Mouse (Mus musculus) forebrain, embryonic 13.5 days (tissue): Measurements from ENCODE around the gene Lpp. TPM values are rescaled to one million over a fixed set of nuclear protein-coding genes. Genes with fewer than 3 reads are reported as not detected.

Experiments used
- ATAC-seq: fragments of 200-750 bp; cut with Nextera tagmentation; 2 replicates; pipeline ENCODE4 v1.8.0; 2017
- H3K27ac ChIP-seq: fragments of 300-500 bp; sonication (generic); 2 replicates; pipeline ENCODE4 v1.5.1; 2015; ENCODE audit warnings: inconsistent platforms, mild to moderate bottlenecking, moderate library complexity
- H3K27me3 ChIP-seq: fragments of 300-500 bp; sonication (generic); 2 replicates; pipeline ENCODE4 v1.6.1; 2015; ENCODE audit warnings: mild to moderate bottlenecking, inconsistent platforms
- H3K36me3 ChIP-seq: fragments of 300-500 bp; sonication (generic); 2 replicates; pipeline ENCODE4 v1.6.1; 2015; ENCODE audit warnings: mild to moderate bottlenecking, inconsistent platforms; ENCODE audit not compliant: poor library complexity, severe bottlenecking
- H3K4me1 ChIP-seq: fragments of 300-500 bp; sonication (generic); 2 replicates; pipeline ENCODE4 v1.6.1; 2015; ENCODE audit warnings: inconsistent platforms
- H3K4me2 ChIP-seq: fragments of 300-500 bp; sonication (generic); 2 replicates; pipeline ENCODE4 v1.6.1; 2015; ENCODE audit warnings: inconsistent platforms, mild to moderate bottlenecking, moderate library complexity
- H3K4me3 ChIP-seq: fragments of 300-500 bp; sonication (generic); 2 replicates; pipeline ENCODE4 v1.5.1; 2015; ENCODE audit warnings: mild to moderate bottlenecking, inconsistent platforms
- H3K9ac ChIP-seq: fragments of 300-500 bp; sonication (generic); 2 replicates; pipeline ENCODE4 v1.6.1; 2015; ENCODE audit warnings: mild to moderate bottlenecking, inconsistent platforms
- H3K9me3 ChIP-seq: fragments of 300-500 bp; sonication (generic); replicated peaks from 2 replicates; pipeline ENCODE4 v1.6.1; 2016; ENCODE audit warnings: inconsistent platforms
- WGBS: fragments of 180-500 bp; shearing (Covaris S2); methylation state at CpG from one replicate; pipeline ENCODE4 v1.1.7; 2015; 5-methylcytosine and 5-hydroxymethylcytosine counted together
- polyA plus RNA-seq: library from polyadenylated mRNA; unstranded; fragments of >200 nt; fragmentation: Nextera tagmentation; extraction: Ambion mirVana; gene quantifications from 2 replicates; pipeline ENCODE4 v1.2.1, GENCODE M21; 2015

Lpp gene
- polyA plus RNA-seq, 1 experiment from 2014 or later = 9.4 TPM

GRCm38 (mm10) chr16:24402801-24403200 is 9.5 kb downstream of the Lpp start:
- no peaks in the 10 kb centered on the region for H3K27me3 ChIP-seq
- no peak overlapping the region for H3K27ac ChIP-seq
- peaks cover 11% of the 10 kb centered on the region; the same call in 1 of the 2 replicates for H3K36me3 ChIP-seq
- 90% methylated on average over 4 of the region's 4 CpGs for WGBS
- H3K4me1 ChIP-seq = no peaks in the 10 kb centered on the region
- peaks cover 8% of the 10 kb centered on the region; the same call in 1 of the 2 replicates for H3K9me3 ChIP-seq
- no peak overlapping the region for H3K9ac ChIP-seq
- ATAC-seq = no peak
- H3K4me2 ChIP-seq = no peak overlapping the region
- no peak overlapping the region for H3K4me3 ChIP-seq

GRCm38 (mm10) chr16:24403733-24404380 is 10.6 kb downstream of the Lpp start:
- Histone ChIP-seq H3K4me1 (no peaks in the 10 kb centered on the region), H3K9ac (no peak overlapping the region), H3K4me2 (no peak overlapping the region), H3K36me3 (peaks cover 11% of the 10 kb centered on the region; the same call in 1 of the 2 replicates), H3K9me3 (peaks cover 8% of the 10 kb centered on the region; the same call in 1 of the 2 replicates), H3K27ac (no peak overlapping the region), H3K27me3 (no peaks in the 10 kb centered on the region), H3K4me3 (no peak overlapping the region)
- WGBS = 94% methylated on average over 8 of the region's 8 CpGs
- ATAC-seq = no peak

- Histone ChIP-seq H3K27me3 (no peaks in the 10 kb centered on the region), H3K4me2 (no peak overlapping the region), H3K4me1 (no peaks in the 10 kb centered on the region), H3K9ac (no peak overlapping the region), H3K4me3 (no peak overlapping the region), H3K36me3 (peaks cover 11% of the 10 kb centered on the region; the same call in 1 of the 2 replicates), H3K9me3 (peaks cover 8% of the 10 kb centered on the region; the same call in 1 of the 2 replicates), H3K27ac (no peak overlapping the region)
- no peak for ATAC-seq
- WGBS = 93% methylated on average over 2 of the region's 2 CpGs
Observed at GRCm38 (mm10) chr16:24406521-24406920, 13.2 kb downstream of the Lpp start.

- no peak for ATAC-seq
- H3K27ac ChIP-seq = no peak overlapping the region
- peaks cover 4% of the 10 kb centered on the region; the same call in 1 of the 2 replicates for H3K9me3 ChIP-seq
- H3K9ac ChIP-seq = no peak overlapping the region
- H3K4me1 ChIP-seq = no peaks in the 10 kb centered on the region
- 0 out of 2 replicates have a peak, but pooled peaks cover 3% of the 10 kb centered on the region for H3K36me3 ChIP-seq
- no peak overlapping the region for H3K4me2 ChIP-seq
- H3K27me3 ChIP-seq = no peaks in the 10 kb centered on the region
- WGBS = 89% methylated on average over 6 of the region's 6 CpGs
- no peak overlapping the region for H3K4me3 ChIP-seq
Observed at GRCm38 (mm10) chr16:24411281-24411680, 18.0 kb downstream of the Lpp start.

GRCm38 (mm10) chr16:24412193-24412592 is 18.9 kb downstream of the Lpp start:
- no peak overlapping the region for H3K4me2 ChIP-seq
- H3K9ac ChIP-seq = no peak overlapping the region
- ATAC-seq = no peak
- H3K4me1 ChIP-seq = no peaks in the 10 kb centered on the region
- 90% methylated on average over 5 of the region's 5 CpGs for WGBS
- H3K27ac ChIP-seq = no peak overlapping the region
- H3K9me3 ChIP-seq = no peaks in the 10 kb centered on the region
- H3K36me3 ChIP-seq = no peaks in the 10 kb centered on the region
- H3K27me3 ChIP-seq = no peaks in the 10 kb centered on the region
- H3K4me3 ChIP-seq = no peak overlapping the region

- Histone ChIP-seq H3K9me3 (no peaks in the 10 kb centered on the region), H3K36me3 (no peaks in the 10 kb centered on the region), H3K9ac (no peak overlapping the region), H3K27me3 (no peaks in the 10 kb centered on the region), H3K4me2 (no peak overlapping the region), H3K4me3 (no peak overlapping the region), H3K4me1 (no peaks in the 10 kb centered on the region), H3K27ac (no peak overlapping the region)
- no peak for ATAC-seq
- WGBS = 70% methylated on average over 4 of the region's 4 CpGs
Observed at GRCm38 (mm10) chr16:24413059-24413458, 19.8 kb downstream of the Lpp start.

GRCm38 (mm10) chr16:24418022-24418421 is 24.7 kb downstream of the Lpp start:
- Histone ChIP-seq H3K4me1 (peaks cover 16% of the 10 kb centered on the region), H3K36me3 (no peaks in the 10 kb centered on the region), H3K27me3 (no peaks in the 10 kb centered on the region), H3K27ac (no peak overlapping the region), H3K9me3 (no peaks in the 10 kb centered on the region), H3K4me2 (no peak overlapping the region), H3K9ac (no peak overlapping the region), H3K4me3 (no peak overlapping the region)
- 73% methylated on average over 4 of the region's 4 CpGs for WGBS
- ATAC-seq = no peak

- no peak overlapping the region for H3K4me3 ChIP-seq
- H3K27me3 ChIP-seq = no peaks in the 10 kb centered on the region
- no peak overlapping the region for H3K9ac ChIP-seq
- no peak overlapping the region for H3K27ac ChIP-seq
- peaks cover 29% of the 10 kb centered on the region for H3K4me1 ChIP-seq
- no peak overlapping the region for H3K4me2 ChIP-seq
- no peaks in the 10 kb centered on the region for H3K9me3 ChIP-seq
- H3K36me3 ChIP-seq = no peaks in the 10 kb centered on the region
- ATAC-seq = no peak
- WGBS = 76% methylated on average over 5 of the region's 5 CpGs
Observed at GRCm38 (mm10) chr16:24420603-24421120, 27.4 kb downstream of the Lpp start.

GRCm38 (mm10) chr16:24421687-24422418 is 28.5 kb downstream of the Lpp start:
- H3K4me2 ChIP-seq = no peak overlapping the region
- no peak overlapping the region for H3K4me3 ChIP-seq
- H3K36me3 ChIP-seq = no peaks in the 10 kb centered on the region
- no peaks in the 10 kb centered on the region for H3K27me3 ChIP-seq
- ATAC-seq = peak; percentile 16; the same call in 1 of the 2 replicates
- 60% methylated on average over 4 of the region's 4 CpGs for WGBS
- peaks cover 29% of the 10 kb centered on the region for H3K4me1 ChIP-seq
- no peak overlapping the region for H3K27ac ChIP-seq
- no peak overlapping the region for H3K9ac ChIP-seq
- no peaks in the 10 kb centered on the region for H3K9me3 ChIP-seq

GRCm38 (mm10) chr16:24423196-24423595 is 29.9 kb downstream of the Lpp start:
- no peak overlapping the region for H3K9ac ChIP-seq
- 42% methylated on average over 4 of the region's 4 CpGs for WGBS
- no peaks in the 10 kb centered on the region for H3K9me3 ChIP-seq
- no peak overlapping the region for H3K27ac ChIP-seq
- 0 out of 2 replicates have a peak, but pooled peaks have one; percentile 29 for ATAC-seq
- no peak overlapping the region for H3K4me2 ChIP-seq
- peaks cover 29% of the 10 kb centered on the region for H3K4me1 ChIP-seq
- no peaks in the 10 kb centered on the region for H3K36me3 ChIP-seq
- H3K27me3 ChIP-seq = no peaks in the 10 kb centered on the region
- H3K4me3 ChIP-seq = no peak overlapping the region

- WGBS = 81% methylated on average over 4 of the region's 4 CpGs
- H3K27me3 ChIP-seq = no peaks in the 10 kb centered on the region
- 0 out of 2 replicates have a peak, but pooled peaks have one; percentile 43 for ATAC-seq
- peaks cover 29% of the 10 kb centered on the region for H3K4me1 ChIP-seq
- H3K4me3 ChIP-seq = no peak overlapping the region
- no peaks in the 10 kb centered on the region for H3K36me3 ChIP-seq
- H3K27ac ChIP-seq = no peak overlapping the region
- H3K4me2 ChIP-seq = no peak overlapping the region
- no peak overlapping the region for H3K9ac ChIP-seq
- no peaks in the 10 kb centered on the region for H3K9me3 ChIP-seq
Observed at GRCm38 (mm10) chr16:24423751-24424150, 30.4 kb downstream of the Lpp start.

- no peaks in the 10 kb centered on the region for H3K27me3 ChIP-seq
- no peak for ATAC-seq
- no peak overlapping the region for H3K9ac ChIP-seq
- no peak overlapping the region for H3K4me3 ChIP-seq
- H3K36me3 ChIP-seq = no peaks in the 10 kb centered on the region
- H3K9me3 ChIP-seq = no peaks in the 10 kb centered on the region
- H3K4me2 ChIP-seq = no peak overlapping the region
- H3K27ac ChIP-seq = no peak overlapping the region
- peaks cover 29% of the 10 kb centered on the region for H3K4me1 ChIP-seq
- WGBS = 85% methylated on average over 12 of the region's 12 CpGs
Observed at GRCm38 (mm10) chr16:24424356-24424977, 31.2 kb downstream of the Lpp start.
